Mouse (Mus musculus) brain, embryonic 14.5 days (tissue): ENCODE data around the gene Wdr19.

ENCODE experiments used
- CTCF ChIP-seq: fragments of 200-500 bp; IDR thresholded peaks from 2 replicates; pipeline ENCODE4 v1.5.1; 2012; ENCODE audit warnings: inconsistent platforms, mild to moderate bottlenecking, moderate library complexity, borderline replicate concordance; ENCODE audit not compliant: insufficient read depth, insufficient read length; ENCODE audit errors: extremely low read depth
- POLR2A ChIP-seq: fragments of 200-500 bp; IDR thresholded peaks from 2 replicates; pipeline ENCODE4 v1.6.1; 2012; ENCODE audit warnings: mild to moderate bottlenecking, inconsistent platforms, borderline replicate concordance; ENCODE audit not compliant: poor library complexity, insufficient read depth, insufficient read length, severe bottlenecking; ENCODE audit errors: extremely low read depth

GRCm38 (mm10) chr5:65257910-65258505 lies 58.5 kb downstream of the Wdr19 start:
- TF ChIP-seq CTCF (no peak), POLR2A (no peak)
